Mouse (Mus musculus) myocyte (in vitro differentiated cells): ENCODE results near the gene Nvl.

Experiments used
- E2F4 ChIP-seq: IDR thresholded peaks from one replicate; pipeline ENCODE4 v1.6.1; 2011; ENCODE audit warnings: mild to moderate bottlenecking, control low read depth, moderate library complexity; ENCODE audit not compliant: insufficient read depth
- MAX ChIP-seq: IDR thresholded peaks from one replicate; pipeline ENCODE4 v1.6.1; 2011; ENCODE audit warnings: low read depth, mild to moderate bottlenecking, control low read depth
- MYOG ChIP-seq, 3 experiments: IDR thresholded peaks; one replicate each; pipeline ENCODE4 v1.6.1; 2011; ENCODE audit warnings: control low read depth in 2 of 3, low read depth in 2 of 3, mild to moderate bottlenecking in 2 of 3; ENCODE audit not compliant: insufficient read length in 2 of 3, control insufficient read depth in 1 of 3, insufficient read depth in 1 of 3
- POLR2A ChIP-seq: IDR thresholded peaks from one replicate; pipeline ENCODE4 v1.6.1; 2011; ENCODE audit warnings: low read depth, mild to moderate bottlenecking, control low read depth, moderate library complexity; ENCODE audit not compliant: insufficient read length
- POLR2AphosphoS2 ChIP-seq: IDR thresholded peaks from one replicate; pipeline ENCODE4 v1.6.1; 2011; ENCODE audit warnings: low read depth, control low read depth; ENCODE audit not compliant: insufficient read length
- REST ChIP-seq: IDR thresholded peaks from one replicate; pipeline ENCODE4 v1.6.1; 2011; ENCODE audit warnings: mild to moderate bottlenecking, control low read depth, moderate library complexity; ENCODE audit not compliant: insufficient read depth, insufficient read length
- SRF ChIP-seq: IDR thresholded peaks from one replicate; pipeline ENCODE4 v1.6.1; 2011; ENCODE audit warnings: low read depth; ENCODE audit not compliant: control insufficient read depth, insufficient read length
- TCF12 ChIP-seq: IDR thresholded peaks from one replicate; pipeline ENCODE4 v1.6.1; 2011; ENCODE audit warnings: mild to moderate bottlenecking, control low read depth; ENCODE audit not compliant: poor library complexity, insufficient read depth, severe bottlenecking
- TCF3 ChIP-seq: IDR thresholded peaks from one replicate; pipeline ENCODE4 v1.6.1; 2011; ENCODE audit warnings: low read depth, control low read depth; ENCODE audit not compliant: insufficient read length
- USF1 ChIP-seq: IDR thresholded peaks from one replicate; pipeline ENCODE4 v1.6.1; 2011; ENCODE audit warnings: low read depth, mild to moderate bottlenecking, control low read depth, moderate library complexity

- no peak for TF ChIP-seq TCF12
- no peak for TF ChIP-seq MAX
- no peak for TF ChIP-seq SRF
- TF ChIP-seq TCF3, result no peak
- no peak for TF ChIP-seq POLR2A
- no peak for TF ChIP-seq USF1
- TF ChIP-seq MYOG (IDR thresholded peaks at IDR 0.05; ENCODE audit: control insufficient read depth in 1 of 3, insufficient read depth in 1 of 3, insufficient read length in 2 of 3, low read depth in 2 of 3), result no peak
- TF ChIP-seq POLR2AphosphoS2, result no peak
- no peak for TF ChIP-seq REST
- no peak for TF ChIP-seq E2F4
Measured at GRCm38 (mm10) chr1:181138730-181139129, 5.3 kb downstream of the Nvl start.
